Mouse (Mus musculus) stomach, embryonic 16.5 days (tissue): ENCODE results near the gene Eme2. TPM values are rescaled to one million over a fixed set of nuclear protein-coding genes. Genes with fewer than 3 reads are reported as not detected.

Experiments
- ATAC-seq: fragments of 200-750 bp; cut with Nextera tagmentation; 2 replicates; pipeline ENCODE4 v1.8.0; 2017; ENCODE audit warnings: moderate number of reproducible peaks, moderate TSS enrichment; ENCODE audit not compliant: insufficient read depth, low FRiP score
- H3K27ac ChIP-seq: fragments of 300-500 bp; sonication (generic); 2 replicates; pipeline ENCODE4 v1.5.1; 2014; ENCODE audit warnings: low read length
- H3K27me3 ChIP-seq: fragments of 300-500 bp; sonication (generic); 2 replicates; pipeline ENCODE4 v1.6.1; 2014; ENCODE audit warnings: low read length, control low read depth, mixed read lengths; ENCODE audit not compliant: control insufficient read depth, insufficient read depth
- H3K36me3 ChIP-seq: fragments of 300-500 bp; sonication (generic); 2 replicates; pipeline ENCODE4 v1.6.1; 2014; ENCODE audit warnings: low read length; ENCODE audit not compliant: control insufficient read depth, insufficient read depth
- H3K4me1 ChIP-seq: fragments of 300-500 bp; sonication (generic); 2 replicates; pipeline ENCODE4 v1.6.1; 2014; ENCODE audit warnings: low read length, control low read depth, mixed read lengths; ENCODE audit not compliant: control insufficient read depth, insufficient read depth
- H3K4me2 ChIP-seq: fragments of 300-500 bp; sonication (generic); 2 replicates; pipeline ENCODE4 v1.6.1; 2014; ENCODE audit warnings: low read depth, low read length, mixed read lengths
- H3K4me3 ChIP-seq: fragments of 300-500 bp; sonication (generic); replicated peaks from 2 replicates; pipeline ENCODE4 v1.5.1; 2014; ENCODE audit warnings: mild to moderate bottlenecking, low read length
- H3K9ac ChIP-seq: fragments of 300-500 bp; sonication (generic); 2 replicates; pipeline ENCODE4 v1.6.1; 2014; ENCODE audit warnings: low read length
- H3K9me3 ChIP-seq: fragments of 300-500 bp; sonication (generic); replicated peaks from 2 replicates; pipeline ENCODE4 v1.6.1; 2016; ENCODE audit warnings: low read length, control low read depth; ENCODE audit not compliant: control insufficient read depth
- WGBS: fragments of 180-500 bp; shearing (Covaris S2); extraction: QIAGEN DNeasy Blood & Tissue Kit; methylation state at CpG from one replicate; pipeline ENCODE4 v1.1.7; 2014; 5-methylcytosine and 5-hydroxymethylcytosine counted together
- polyA plus RNA-seq: library from polyadenylated mRNA; unstranded; fragments of >200 nt; fragmentation: Nextera tagmentation; extraction: Ambion mirVana; gene quantifications from 2 replicates; pipeline ENCODE4 v1.2.1, GENCODE M21; 2015

Gene Eme2
- polyA plus RNA-seq, 1 experiment from 2014 or later: 32.3 TPM

- no peak overlapping the region for H3K9ac ChIP-seq
- H3K4me3 ChIP-seq: no peak overlapping the region
- H3K27me3 ChIP-seq: no peaks in the 10 kb centered on the region
- peaks cover 34% of the 10 kb centered on the region for H3K36me3 ChIP-seq
- ATAC-seq: no peak
- 84% methylated on average over 5 of the region's 5 CpGs for WGBS
- peaks cover 19% of the 10 kb centered on the region for H3K4me1 ChIP-seq
- H3K27ac ChIP-seq: no peak overlapping the region
- H3K9me3 ChIP-seq: no peaks in the 10 kb centered on the region
- H3K4me2 ChIP-seq: no peak overlapping the region
These were observed 4.3 kb upstream of the Eme2 start for GRCm38 (mm10) chr17:24899153-24899552.

- H3K9me3 ChIP-seq: no peaks in the 10 kb centered on the region
- no peak overlapping the region for H3K9ac ChIP-seq
- peaks cover 24% of the 10 kb centered on the region for H3K4me1 ChIP-seq
- H3K36me3 ChIP-seq: peaks cover 29% of the 10 kb centered on the region
- no peak overlapping the region for H3K4me2 ChIP-seq
- no peak for ATAC-seq
- H3K27me3 ChIP-seq: no peaks in the 10 kb centered on the region
- 78% methylated on average over 4 of the region's 4 CpGs for WGBS
- H3K4me3 ChIP-seq: no peak overlapping the region
- H3K27ac ChIP-seq: no peak overlapping the region
These were observed 3.4 kb upstream of the Eme2 start for GRCm38 (mm10) chr17:24898041-24898854.

GRCm38 (mm10) chr17:24897600-24897999 is 2.7 kb upstream of the Eme2 start:
- Histone ChIP-seq H3K27ac (no peak overlapping the region), H3K36me3 (peaks cover 29% of the 10 kb centered on the region), H3K9ac (peak overlapping the region; percentile 96), H3K4me2 (peak overlapping the region; percentile 99), H3K27me3 (no peaks in the 10 kb centered on the region), H3K9me3 (no peaks in the 10 kb centered on the region), H3K4me3 (no peak overlapping the region), H3K4me1 (peaks cover 24% of the 10 kb centered on the region)
- ATAC-seq: no peak
- 76% methylated on average over 4 of the region's 4 CpGs for WGBS

- WGBS: 31% methylated on average over 11 of the region's 11 CpGs
- ATAC-seq: no peak
- peak overlapping the region; percentile 79 for H3K4me3 ChIP-seq
- H3K27me3 ChIP-seq: no peaks in the 10 kb centered on the region
- H3K4me1 ChIP-seq: peaks cover 24% of the 10 kb centered on the region
- no peaks in the 10 kb centered on the region for H3K9me3 ChIP-seq
- peak overlapping the region; percentile 96 for H3K9ac ChIP-seq
- peaks cover 26% of the 10 kb centered on the region for H3K36me3 ChIP-seq
- H3K4me2 ChIP-seq: peak overlapping the region; percentile 99
- H3K27ac ChIP-seq: peak overlapping the region; percentile 66; the same call in 1 of the 2 replicates
These were observed 2.0 kb upstream of the Eme2 start for GRCm38 (mm10) chr17:24896993-24897269.

- WGBS: under 1% methylated on average over 50 of the region's 50 CpGs
- Histone ChIP-seq H3K27ac (peak within 1 kb of the TSS; percentile 91), H3K36me3 (peaks cover 21% of the 10 kb centered on the region), H3K4me1 (peaks cover 24% of the 10 kb centered on the region), H3K9ac (peak within 1 kb of the TSS; percentile 96), H3K4me3 (peak within 1 kb of the TSS; percentile 79), H3K9me3 (no peaks in the 10 kb centered on the region), H3K4me2 (peak within 1 kb of the TSS; percentile 99), H3K27me3 (no peaks in the 10 kb centered on the region)
- ATAC-seq: peak; percentile 86
These were observed 1.5 kb upstream of the Eme2 start, which contains the start of gene Nme3 for GRCm38 (mm10) chr17:24896241-24896992. Gene Nme3, plus strand, starts transcription at chr17:24896500.

- 11% methylated on average over 23 of the region's 23 CpGs for WGBS
- H3K9ac ChIP-seq: peak overlapping the region; percentile 96
- H3K36me3 ChIP-seq: peaks cover 20% of the 10 kb centered on the region
- H3K4me2 ChIP-seq: peak overlapping the region; percentile 99
- 0 out of 2 replicates have a peak, but pooled peaks have one; percentile 1 for ATAC-seq
- H3K27ac ChIP-seq: peak overlapping the region; percentile 91
- no peaks in the 10 kb centered on the region for H3K27me3 ChIP-seq
- peaks cover 24% of the 10 kb centered on the region for H3K4me1 ChIP-seq
- H3K4me3 ChIP-seq: peak overlapping the region; percentile 79
- H3K9me3 ChIP-seq: no peaks in the 10 kb centered on the region
These were observed 819 bp upstream of the Eme2 start for GRCm38 (mm10) chr17:24895571-24896240.

- Histone ChIP-seq H3K9me3 (no peaks in the 10 kb centered on the region), H3K4me2 (peak overlapping the region; percentile 99), H3K36me3 (peaks cover 14% of the 10 kb centered on the region), H3K4me3 (peak overlapping the region; percentile 79), H3K4me1 (peaks cover 24% of the 10 kb centered on the region), H3K9ac (peak overlapping the region; percentile 96), H3K27ac (peak overlapping the region; percentile 91), H3K27me3 (no peaks in the 10 kb centered on the region)
- 9% methylated on average over 31 of the region's 31 CpGs for WGBS
- ATAC-seq: peak; percentile 2; the same call in 1 of the 2 replicates
These were observed 559 bp downstream of the Eme2 start for GRCm38 (mm10) chr17:24894061-24894994.

- no peak overlapping the region for H3K4me2 ChIP-seq
- H3K27ac ChIP-seq: no peak overlapping the region
- WGBS: 91% methylated on average over 2 of the region's 2 CpGs
- peaks cover 14% of the 10 kb centered on the region for H3K36me3 ChIP-seq
- peaks cover 24% of the 10 kb centered on the region for H3K4me1 ChIP-seq
- no peak overlapping the region for H3K9ac ChIP-seq
- no peak overlapping the region for H3K4me3 ChIP-seq
- no peak for ATAC-seq
- no peaks in the 10 kb centered on the region for H3K27me3 ChIP-seq
- no peaks in the 10 kb centered on the region for H3K9me3 ChIP-seq
These were observed 1.6 kb downstream of the Eme2 start for GRCm38 (mm10) chr17:24893276-24893675.
